Mouse (Mus musculus): ENCODE results near the gene Snta1. TPM values are rescaled to one million over a fixed set of nuclear protein-coding genes. Genes with fewer than 3 reads are reported as not detected.
A peak's percentile ranks its signal among the peaks of the same experiment; 100 is the strongest.
"Not testable (repeated sequence)": the region's sequence is repeated elsewhere in the genome, so short reads cannot be mapped to it uniquely, and the experiment has no call there.

Gene Snta1
- polyA plus RNA-seq, 1 experiment from 2014 or later, result 4.0 TPM

- no peaks in the 10 kb centered on the region for H3K27me3 ChIP-seq (ENCODE audit: control insufficient read depth, insufficient read depth, low read length)
- 10% methylated on average over 9 of the region's 9 CpGs for WGBS
- H3K36me3 ChIP-seq (ENCODE audit: control insufficient read depth, insufficient read depth, low read length), result peaks cover 5% of the 10 kb centered on the region; the same call in 1 of the 2 replicates
- H3K4me3 ChIP-seq (replicated peaks; ENCODE audit: low read depth, low read length), result peak within 1 kb of the TSS; percentile 62
- peak within 1 kb of the TSS; percentile 81 for H3K4me2 ChIP-seq (ENCODE audit: low read length)
- DNase-seq, result peak; percentile 7
- H3K4me1 ChIP-seq (ENCODE audit: control insufficient read depth, insufficient read depth, low read length), result peaks cover 5% of the 10 kb centered on the region; the same call in 1 of the 2 replicates
- H3K9me3 ChIP-seq (ENCODE audit: control insufficient read depth, low read length), result no peaks in the 10 kb centered on the region
- ATAC-seq (ENCODE audit: low FRiP score, low TSS enrichment), result no peak
- H3K27ac ChIP-seq (replicated peaks; ENCODE audit: low read depth, low read length), result peak within 1 kb of the TSS; percentile 75
- peak within 1 kb of the TSS; percentile 77 for H3K9ac ChIP-seq (replicated peaks; ENCODE audit: low read length)
Measured at GRCm38 (mm10) chr2:154372842-154373500, 34.9 kb downstream of the Snta1 start, which contains the start of gene Cdk5rap1. Gene Cdk5rap1, minus strand, starts transcription at chr2:154373010.

DNA sequence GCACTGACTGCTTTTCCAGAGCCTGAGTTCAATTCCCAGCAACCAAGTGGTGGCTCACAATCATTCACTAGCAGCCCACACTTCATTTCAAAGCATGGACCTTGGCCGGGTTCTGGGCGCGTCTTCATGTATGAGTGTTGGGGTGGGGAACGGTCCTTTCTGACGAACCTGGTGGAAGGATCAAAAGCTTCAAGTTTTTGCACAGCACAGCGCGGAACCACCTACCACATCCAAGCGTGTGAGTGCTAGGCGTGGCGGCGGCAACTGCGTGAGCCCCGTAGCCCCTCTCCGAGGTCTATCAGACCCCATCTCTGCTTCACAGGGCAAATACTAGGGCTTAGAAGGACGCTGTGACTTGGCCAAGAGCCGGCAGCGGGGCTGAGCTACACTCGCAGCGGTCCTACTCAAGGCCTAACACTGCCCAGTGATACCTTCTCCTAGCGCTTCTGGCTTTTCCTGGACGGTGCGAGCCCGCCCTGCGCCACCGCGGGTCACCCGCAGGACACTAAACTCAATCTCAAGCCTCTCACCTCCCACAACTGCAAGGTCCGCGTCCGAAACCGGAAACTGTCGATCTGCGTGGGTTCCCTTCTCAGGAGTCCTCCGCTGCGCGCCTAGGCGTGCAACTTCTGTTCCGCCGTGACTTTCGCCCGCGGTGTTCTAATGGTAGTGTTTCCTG is 35.6 kb downstream of the Snta1 start:
- Histone ChIP-seq H3K4me1 (ENCODE audit: control insufficient read depth, insufficient read depth, low read length) (peaks cover 5% of the 10 kb centered on the region; the same call in 1 of the 2 replicates), H3K27ac (replicated peaks; ENCODE audit: low read depth, low read length) (peak overlapping the region; percentile 75), H3K4me3 (replicated peaks; ENCODE audit: low read depth, low read length) (peak overlapping the region; percentile 62), H3K4me2 (ENCODE audit: low read length) (peak overlapping the region; percentile 81), H3K36me3 (ENCODE audit: control insufficient read depth, insufficient read depth, low read length) (peaks cover 9% of the 10 kb centered on the region; the same call in 1 of the 2 replicates), H3K9me3 (ENCODE audit: control insufficient read depth, low read length) (no peaks in the 10 kb centered on the region), H3K27me3 (ENCODE audit: control insufficient read depth, insufficient read depth, low read length) (no peaks in the 10 kb centered on the region), H3K9ac (replicated peaks; ENCODE audit: low read length) (peak overlapping the region; percentile 77)
- under 1% methylated on average over 42 of the region's 42 CpGs for WGBS
- ATAC-seq (ENCODE audit: low FRiP score, low TSS enrichment), result peak; percentile 84; the same call in 1 of the 2 replicates
- DNase-seq, result peak; percentile 94

DNA sequence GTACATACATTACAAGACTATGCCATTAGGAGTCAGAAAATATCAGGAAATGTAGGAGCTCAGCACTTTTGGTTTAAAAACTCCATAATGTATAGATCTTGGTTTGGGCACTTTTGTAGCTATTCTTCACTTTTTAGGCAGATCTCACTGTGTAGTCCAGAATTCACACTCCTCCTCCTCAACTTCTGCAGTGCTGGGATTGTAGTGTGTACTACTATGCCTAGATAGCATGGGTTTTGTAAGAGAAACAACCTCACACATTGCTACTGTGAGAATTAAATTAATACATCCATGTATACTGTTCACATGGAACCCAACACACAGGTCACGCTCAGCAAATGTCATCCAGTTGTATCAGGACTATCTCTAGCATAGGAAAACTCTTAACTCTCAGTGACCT is 40.4 kb downstream of the Snta1 start:
- Histone ChIP-seq H3K4me1 (ENCODE audit: control insufficient read depth, insufficient read depth, low read length) (peaks cover 5% of the 10 kb centered on the region; the same call in 1 of the 2 replicates), H3K4me3 (replicated peaks; ENCODE audit: low read depth, low read length) (no peak overlapping the region), H3K27ac (replicated peaks; ENCODE audit: low read depth, low read length) (no peak overlapping the region), H3K36me3 (ENCODE audit: control insufficient read depth, insufficient read depth, low read length) (peaks cover 42% of the 10 kb centered on the region), H3K9ac (replicated peaks; ENCODE audit: low read length) (no peak overlapping the region), H3K4me2 (ENCODE audit: low read length) (no peak overlapping the region), H3K27me3 (ENCODE audit: control insufficient read depth, insufficient read depth, low read length) (no peaks in the 10 kb centered on the region), H3K9me3 (ENCODE audit: control insufficient read depth, low read length) (no peaks in the 10 kb centered on the region)
- DNase-seq, result no peak
- WGBS, result 96% methylated on average over 1 of the region's 1 CpGs
- ATAC-seq (ENCODE audit: low FRiP score, low TSS enrichment), result no peak

- not testable (repeated sequence) for H3K9ac ChIP-seq (replicated peaks; ENCODE audit: low read length); H3K27me3 ChIP-seq (ENCODE audit: control insufficient read depth, insufficient read depth, low read length); ATAC-seq (ENCODE audit: low FRiP score, low TSS enrichment); H3K27ac ChIP-seq (replicated peaks; ENCODE audit: low read depth, low read length); H3K9me3 ChIP-seq (ENCODE audit: control insufficient read depth, low read length); H3K4me1 ChIP-seq (ENCODE audit: control insufficient read depth, insufficient read depth, low read length)
- peak; percentile 13 for DNase-seq
- Histone ChIP-seq H3K4me3 (replicated peaks; ENCODE audit: low read depth, low read length) (peak overlapping the region; percentile 24), H3K36me3 (ENCODE audit: control insufficient read depth, insufficient read depth, low read length) (peaks cover 24% of the 10 kb centered on the region), H3K4me2 (ENCODE audit: low read length) (peak overlapping the region; percentile 40)
- WGBS, result 75% methylated on average over 14 of the region's 19 CpGs
Measured at GRCm38 (mm10) chr2:154354000-154354425, 53.9 kb downstream of the Snta1 start.

DNA sequence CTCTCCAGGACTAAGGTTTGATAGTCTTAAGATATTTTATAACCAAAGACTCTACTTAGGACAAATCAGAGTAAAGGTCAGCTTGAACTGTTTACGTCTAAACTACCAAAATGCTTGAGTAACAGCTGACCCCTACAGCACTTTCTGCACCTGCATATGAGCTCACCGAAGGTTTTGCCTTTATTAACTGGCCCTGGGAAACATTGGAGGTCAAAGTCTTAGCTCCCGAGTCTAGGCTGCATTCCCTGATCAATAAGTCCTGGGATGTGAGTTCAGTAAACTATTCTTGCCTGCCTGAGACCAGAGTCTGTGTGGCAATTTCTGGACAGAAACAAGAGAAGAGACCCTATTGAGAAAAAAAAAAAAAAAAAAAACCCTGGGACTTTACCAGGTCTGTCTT is 59.7 kb downstream of the Snta1 start:
- Histone ChIP-seq H3K4me2 (ENCODE audit: low read length) (no peak overlapping the region), H3K27ac (replicated peaks; ENCODE audit: low read depth, low read length) (no peak overlapping the region), H3K27me3 (ENCODE audit: control insufficient read depth, insufficient read depth, low read length) (no peaks in the 10 kb centered on the region), H3K4me3 (replicated peaks; ENCODE audit: low read depth, low read length) (no peak overlapping the region), H3K36me3 (ENCODE audit: control insufficient read depth, insufficient read depth, low read length) (peaks cover 51% of the 10 kb centered on the region), H3K9me3 (ENCODE audit: control insufficient read depth, low read length) (no peaks in the 10 kb centered on the region), H3K9ac (replicated peaks; ENCODE audit: low read length) (no peak overlapping the region), H3K4me1 (ENCODE audit: control insufficient read depth, insufficient read depth, low read length) (no peaks in the 10 kb centered on the region)
- WGBS, result 94% methylated on average over 3 of the region's 3 CpGs
- ATAC-seq (ENCODE audit: low FRiP score, low TSS enrichment) (no peak), DNase-seq (no peak)

GRCm38 (mm10) chr2:154339356-154339755 is 68.5 kb downstream of the Snta1 start:
- Histone ChIP-seq H3K9ac (replicated peaks; ENCODE audit: low read length) (no peak overlapping the region), H3K4me2 (ENCODE audit: low read length) (no peak overlapping the region), H3K9me3 (ENCODE audit: control insufficient read depth, low read length) (no peaks in the 10 kb centered on the region), H3K4me1 (ENCODE audit: control insufficient read depth, insufficient read depth, low read length) (no peaks in the 10 kb centered on the region), H3K36me3 (ENCODE audit: control insufficient read depth, insufficient read depth, low read length) (peaks cover 29% of the 10 kb centered on the region), H3K27ac (replicated peaks; ENCODE audit: low read depth, low read length) (no peak overlapping the region), H3K27me3 (ENCODE audit: control insufficient read depth, insufficient read depth, low read length) (no peaks in the 10 kb centered on the region), H3K4me3 (replicated peaks; ENCODE audit: low read depth, low read length) (no peak overlapping the region)
- DNase-seq, result no peak
- WGBS, result 73% methylated on average over 2 of the region's 2 CpGs
- no peak for ATAC-seq (ENCODE audit: low FRiP score, low TSS enrichment)

- no peak overlapping the region for H3K27ac ChIP-seq (replicated peaks; ENCODE audit: low read depth, low read length)
Measured at GRCm38 (mm10) chr2:154338161-154338560, 69.7 kb downstream of the Snta1 start.

GRCm38 (mm10) chr2:154335572-154335971 is 72.3 kb downstream of the Snta1 start:
- Histone ChIP-seq H3K27me3 (ENCODE audit: control insufficient read depth, insufficient read depth, low read length) (no peaks in the 10 kb centered on the region), H3K4me1 (ENCODE audit: control insufficient read depth, insufficient read depth, low read length) (no peaks in the 10 kb centered on the region), H3K9ac (replicated peaks; ENCODE audit: low read length) (no peak overlapping the region), H3K27ac (replicated peaks; ENCODE audit: low read depth, low read length) (no peak overlapping the region), H3K36me3 (ENCODE audit: control insufficient read depth, insufficient read depth, low read length) (peaks cover 7% of the 10 kb centered on the region), H3K4me2 (ENCODE audit: low read length) (no peak overlapping the region), H3K4me3 (replicated peaks; ENCODE audit: low read depth, low read length) (no peak overlapping the region), H3K9me3 (ENCODE audit: control insufficient read depth, low read length) (no peaks in the 10 kb centered on the region)
- WGBS, result 86% methylated on average over 4 of the region's 4 CpGs
- ATAC-seq (ENCODE audit: low FRiP score, low TSS enrichment) (no peak), DNase-seq (no peak)

More at GRCm38 (mm10) chr2:154338161-154338560, 69.7 kb downstream of the Snta1 start:
- Histone ChIP-seq H3K9ac (replicated peaks; ENCODE audit: low read length) (no peak overlapping the region), H3K36me3 (ENCODE audit: control insufficient read depth, insufficient read depth, low read length) (peaks cover 24% of the 10 kb centered on the region), H3K4me1 (ENCODE audit: control insufficient read depth, insufficient read depth, low read length) (no peaks in the 10 kb centered on the region), H3K27me3 (ENCODE audit: control insufficient read depth, insufficient read depth, low read length) (no peaks in the 10 kb centered on the region), H3K4me3 (replicated peaks; ENCODE audit: low read depth, low read length) (no peak overlapping the region), H3K4me2 (ENCODE audit: low read length) (no peak overlapping the region), H3K9me3 (ENCODE audit: control insufficient read depth, low read length) (no peaks in the 10 kb centered on the region)
- DNase-seq, result no peak
- WGBS, result 93% methylated on average over 1 of the region's 1 CpGs
- ATAC-seq (ENCODE audit: low FRiP score, low TSS enrichment), result no peak

Measured in midbrain, embryonic 14.5 days (tissue).